Mouse (Mus musculus): ENCODE results near the gene Disc1. TPM values are rescaled to one million over a fixed set of nuclear protein-coding genes. Genes with fewer than 3 reads are reported as not detected.
A peak's percentile ranks its signal among the peaks of the same experiment; 100 is the strongest.

Disc1 gene
- polyA plus RNA-seq, 1 experiment from 2014 or later = 0.82 TPM

- DNase-seq (ENCODE audit: low spot score) (peak; percentile 65), ATAC-seq (replicated peaks; ENCODE audit: low FRiP score) (no peak)
- Histone ChIP-seq H3K27me3 (replicated peaks; ENCODE audit: control insufficient read depth, insufficient read depth, low read length) (peaks cover 34% of the 10 kb centered on the region), H3K4me3 (ENCODE audit: low read depth, low read length) (no peak overlapping the region), H3K27ac (ENCODE audit: low read depth, low read length) (no peak overlapping the region), H3K9me3 (ENCODE audit: control insufficient read depth, low read length) (no peaks in the 10 kb centered on the region), H3K9ac (ENCODE audit: low read depth, low read length) (no peak overlapping the region), H3K4me2 (no peak overlapping the region), H3K36me3 (ENCODE audit: control insufficient read depth, insufficient read depth, low read length) (no peaks in the 10 kb centered on the region), H3K4me1 (replicated peaks; ENCODE audit: control insufficient read depth, insufficient read depth, low read length) (peaks cover 3% of the 10 kb centered on the region; the same call in 1 of the 2 replicates)
- WGBS = 40% methylated on average over 2 of the region's 2 CpGs
These were observed 2.0 kb upstream of the Disc1 start for GRCm38 (mm10) chr8:125052026-125052425.

DNA sequence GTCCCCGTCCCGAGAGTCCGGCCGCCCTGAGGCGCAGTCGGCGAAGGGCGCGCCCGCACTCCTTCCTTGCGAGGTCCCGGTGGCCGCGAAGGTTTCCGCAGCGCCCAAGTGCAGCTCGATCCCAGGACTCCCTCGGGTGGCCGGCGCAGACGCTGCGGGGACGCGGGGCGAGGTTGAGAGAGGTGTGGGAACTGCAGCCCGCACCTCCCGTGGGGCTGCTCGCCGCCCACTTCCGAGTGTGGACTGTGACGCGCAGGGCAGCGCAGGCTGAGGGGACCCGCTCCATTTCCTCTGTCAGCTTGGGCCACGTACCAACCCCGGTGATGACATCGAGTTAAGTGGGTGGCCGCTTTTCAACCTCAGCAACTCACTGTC, 428 bp downstream of the Disc1 start:
- Histone ChIP-seq H3K27me3 (replicated peaks; ENCODE audit: control insufficient read depth, insufficient read depth, low read length) (peaks cover 34% of the 10 kb centered on the region), H3K4me3 (ENCODE audit: low read depth, low read length) (peak overlapping the region; percentile 60), H3K9ac (ENCODE audit: low read depth, low read length) (peak overlapping the region; percentile 57; the same call in 1 of the 2 replicates), H3K4me2 (peak overlapping the region; percentile 87), H3K27ac (ENCODE audit: low read depth, low read length) (0 out of 2 replicates have a peak overlapping the region, but pooled peaks have one; percentile 43), H3K9me3 (ENCODE audit: control insufficient read depth, low read length) (no peaks in the 10 kb centered on the region), H3K4me1 (replicated peaks; ENCODE audit: control insufficient read depth, insufficient read depth, low read length) (peaks cover 3% of the 10 kb centered on the region; the same call in 1 of the 2 replicates), H3K36me3 (ENCODE audit: control insufficient read depth, insufficient read depth, low read length) (no peaks in the 10 kb centered on the region)
- DNase-seq (ENCODE audit: low spot score) (no peak), ATAC-seq (replicated peaks; ENCODE audit: low FRiP score) (no peak)
- WGBS = under 1% methylated on average over 38 of the region's 38 CpGs

- no peak for ATAC-seq (replicated peaks; ENCODE audit: low FRiP score)
- Histone ChIP-seq H3K27ac (ENCODE audit: low read depth, low read length) (no peak overlapping the region), H3K36me3 (ENCODE audit: control insufficient read depth, insufficient read depth, low read length) (no peaks in the 10 kb centered on the region), H3K4me3 (ENCODE audit: low read depth, low read length) (no peak overlapping the region), H3K9me3 (ENCODE audit: control insufficient read depth, low read length) (no peaks in the 10 kb centered on the region), H3K9ac (ENCODE audit: low read depth, low read length) (no peak overlapping the region), H3K4me2 (no peak overlapping the region), H3K27me3 (replicated peaks; ENCODE audit: control insufficient read depth, insufficient read depth, low read length) (no peaks in the 10 kb centered on the region), H3K4me1 (replicated peaks; ENCODE audit: control insufficient read depth, insufficient read depth, low read length) (no peaks in the 10 kb centered on the region)
- DNase-seq (ENCODE audit: low spot score) = no peak
- WGBS = 80% methylated on average over 8 of the region's 8 CpGs
These were observed 6.9 kb downstream of the Disc1 start for GRCm38 (mm10) chr8:125060904-125061303.

DNA sequence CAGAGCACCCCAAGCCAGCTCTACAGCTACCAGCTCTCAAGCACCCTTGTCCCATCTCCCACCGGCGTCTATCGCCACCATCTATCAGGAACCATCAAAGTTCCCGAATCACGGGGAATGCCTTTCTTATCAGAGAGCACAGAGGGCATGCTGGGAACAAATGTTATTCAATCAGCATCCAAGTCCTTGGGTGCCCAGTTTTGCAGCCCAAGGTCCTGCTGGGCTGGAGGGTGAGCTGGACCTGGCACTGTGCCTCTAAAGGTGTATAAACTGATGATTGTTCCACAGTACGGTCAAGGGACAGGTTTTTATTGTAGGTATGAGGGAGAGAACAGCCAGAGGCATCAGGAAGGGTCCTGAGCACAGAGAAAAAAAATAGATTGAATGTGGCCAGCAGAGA, 11.6 kb downstream of the Disc1 start:
- H3K27me3 ChIP-seq (replicated peaks; ENCODE audit: control insufficient read depth, insufficient read depth, low read length) = no peaks in the 10 kb centered on the region
- no peak overlapping the region for H3K4me2 ChIP-seq
- ATAC-seq (replicated peaks; ENCODE audit: low FRiP score) (no peak), DNase-seq (ENCODE audit: low spot score) (no peak)
- H3K36me3 ChIP-seq (ENCODE audit: control insufficient read depth, insufficient read depth, low read length) = no peaks in the 10 kb centered on the region
- no peak overlapping the region for H3K9ac ChIP-seq (ENCODE audit: low read depth, low read length)
- no peaks in the 10 kb centered on the region for H3K9me3 ChIP-seq (ENCODE audit: control insufficient read depth, low read length)
- WGBS = 71% methylated on average over 6 of the region's 6 CpGs
- no peak overlapping the region for H3K27ac ChIP-seq (ENCODE audit: low read depth, low read length)
- H3K4me3 ChIP-seq (ENCODE audit: low read depth, low read length) = no peak overlapping the region
- 0 out of 2 replicates have a peak, but pooled peaks cover 2% of the 10 kb centered on the region for H3K4me1 ChIP-seq (replicated peaks; ENCODE audit: control insufficient read depth, insufficient read depth, low read length)

- 0 out of 2 replicates have a peak, but pooled peaks cover 2% of the 10 kb centered on the region for H3K4me1 ChIP-seq (replicated peaks; ENCODE audit: control insufficient read depth, insufficient read depth, low read length)
- peak; percentile 49; the same call in 1 of the 2 replicates for ATAC-seq (replicated peaks; ENCODE audit: low FRiP score)
- H3K9me3 ChIP-seq (ENCODE audit: control insufficient read depth, low read length) = no peaks in the 10 kb centered on the region
- WGBS = 26% methylated on average over 12 of the region's 12 CpGs
- DNase-seq (ENCODE audit: low spot score) = peak; percentile 52
- H3K9ac ChIP-seq (ENCODE audit: low read depth, low read length) = 0 out of 2 replicates have a peak overlapping the region, but pooled peaks have one; percentile 34
- no peaks in the 10 kb centered on the region for H3K27me3 ChIP-seq (replicated peaks; ENCODE audit: control insufficient read depth, insufficient read depth, low read length)
- H3K36me3 ChIP-seq (ENCODE audit: control insufficient read depth, insufficient read depth, low read length) = no peaks in the 10 kb centered on the region
- peak overlapping the region; percentile 66; the same call in 1 of the 2 replicates for H3K27ac ChIP-seq (ENCODE audit: low read depth, low read length)
- no peak overlapping the region; the same call in 1 of the 2 replicates for H3K4me3 ChIP-seq (ENCODE audit: low read depth, low read length)
- H3K4me2 ChIP-seq = peak overlapping the region; percentile 47
These were observed 13.1 kb downstream of the Disc1 start for GRCm38 (mm10) chr8:125066913-125067595.

GRCm38 (mm10) chr8:125067596-125067960, 13.6 kb downstream of the Disc1 start:
- ATAC-seq (replicated peaks; ENCODE audit: low FRiP score) (peak; percentile 54; the same call in 1 of the 2 replicates), DNase-seq (ENCODE audit: low spot score) (no peak)
- no peaks in the 10 kb centered on the region for H3K27me3 ChIP-seq (replicated peaks; ENCODE audit: control insufficient read depth, insufficient read depth, low read length)

GRCm38 (mm10) chr8:125068146-125068905, 14.3 kb downstream of the Disc1 start:
- Histone ChIP-seq H3K9me3 (ENCODE audit: control insufficient read depth, low read length) (no peaks in the 10 kb centered on the region), H3K36me3 (ENCODE audit: control insufficient read depth, insufficient read depth, low read length) (no peaks in the 10 kb centered on the region), H3K4me3 (ENCODE audit: low read depth, low read length) (no peak overlapping the region), H3K27ac (ENCODE audit: low read depth, low read length) (no peak overlapping the region), H3K4me2 (no peak overlapping the region), H3K27me3 (replicated peaks; ENCODE audit: control insufficient read depth, insufficient read depth, low read length) (no peaks in the 10 kb centered on the region), H3K9ac (ENCODE audit: low read depth, low read length) (no peak overlapping the region), H3K4me1 (replicated peaks; ENCODE audit: control insufficient read depth, insufficient read depth, low read length) (0 out of 2 replicates have a peak, but pooled peaks cover 2% of the 10 kb centered on the region)
- ATAC-seq (replicated peaks; ENCODE audit: low FRiP score) (no peak), DNase-seq (ENCODE audit: low spot score) (no peak)
- WGBS = 69% methylated on average over 6 of the region's 6 CpGs

More at GRCm38 (mm10) chr8:125067596-125067960, 13.6 kb downstream of the Disc1 start:
- Histone ChIP-seq H3K36me3 (ENCODE audit: control insufficient read depth, insufficient read depth, low read length) (no peaks in the 10 kb centered on the region), H3K9ac (ENCODE audit: low read depth, low read length) (no peak overlapping the region), H3K9me3 (ENCODE audit: control insufficient read depth, low read length) (no peaks in the 10 kb centered on the region), H3K27ac (ENCODE audit: low read depth, low read length) (0 out of 2 replicates have a peak overlapping the region, but pooled peaks have one; percentile 66), H3K4me2 (peak overlapping the region; percentile 47), H3K4me3 (ENCODE audit: low read depth, low read length) (no peak overlapping the region), H3K4me1 (replicated peaks; ENCODE audit: control insufficient read depth, insufficient read depth, low read length) (0 out of 2 replicates have a peak, but pooled peaks cover 2% of the 10 kb centered on the region)
- 46% methylated on average over 9 of the region's 9 CpGs for WGBS

- H3K4me1 ChIP-seq (replicated peaks; ENCODE audit: control insufficient read depth, insufficient read depth, low read length) = 0 out of 2 replicates have a peak, but pooled peaks cover 2% of the 10 kb centered on the region
- ATAC-seq (replicated peaks; ENCODE audit: low FRiP score) = no peak
- H3K36me3 ChIP-seq (ENCODE audit: control insufficient read depth, insufficient read depth, low read length) = no peaks in the 10 kb centered on the region
- no peak for DNase-seq (ENCODE audit: low spot score)
- no peak overlapping the region for H3K27ac ChIP-seq (ENCODE audit: low read depth, low read length)
- no peak overlapping the region for H3K9ac ChIP-seq (ENCODE audit: low read depth, low read length)
- H3K9me3 ChIP-seq (ENCODE audit: control insufficient read depth, low read length) = no peaks in the 10 kb centered on the region
- no peaks in the 10 kb centered on the region for H3K27me3 ChIP-seq (replicated peaks; ENCODE audit: control insufficient read depth, insufficient read depth, low read length)
- H3K4me3 ChIP-seq (ENCODE audit: low read depth, low read length) = no peak overlapping the region
- 70% methylated on average over 7 of the region's 7 CpGs for WGBS
- H3K4me2 ChIP-seq = no peak overlapping the region
These were observed 15.3 kb downstream of the Disc1 start for GRCm38 (mm10) chr8:125069304-125069703.
